Mouse (Mus musculus): ENCODE measurements around the gene Ceacam19. TPM values are rescaled to one million over a fixed set of nuclear protein-coding genes. Genes with fewer than 3 reads are reported as not detected.

The Ceacam19 gene
- total RNA-seq, 2 experiments from 2014 or later: not detected

GRCm38 (mm10) chr7:19871137-19871621 lies 16.6 kb downstream of the Ceacam19 start:
- no peak for TF ChIP-seq CTCF (IDR thresholded peaks at IDR 0.05)
- peak overlapping the region; percentile 51 for H3K27ac ChIP-seq
- DNase-seq: no peak
- H3K4me3 ChIP-seq: no peak overlapping the region
- intact Hi-C loops (cut with DNase I): no loop called here

GRCm38 (mm10) chr7:19867751-19868399 lies 19.9 kb downstream of the Ceacam19 start:
- TF ChIP-seq CTCF (IDR thresholded peaks at IDR 0.05): no peak
- intact Hi-C loops (cut with DNase I): no loop called here
- no peak for DNase-seq
- Histone ChIP-seq H3K27ac (no peak overlapping the region), H3K4me3 (no peak overlapping the region)

GRCm38 (mm10) chr7:19866490-19866889 lies 21.3 kb downstream of the Ceacam19 start:
- no peak for DNase-seq
- TF ChIP-seq CTCF (IDR thresholded peaks at IDR 0.05): no peak
- Histone ChIP-seq H3K4me3 (no peak overlapping the region), H3K27ac (no peak overlapping the region)
- intact Hi-C loops (cut with DNase I): no loop called here

- no peak for DNase-seq
- TF ChIP-seq CTCF (IDR thresholded peaks at IDR 0.05): no peak
- intact Hi-C loops (cut with DNase I): no loop called here
- H3K27ac ChIP-seq: no peak overlapping the region
- no peak overlapping the region for H3K4me3 ChIP-seq
Measured at GRCm38 (mm10) chr7:19865246-19866036, 22.3 kb downstream of the Ceacam19 start.

GRCm38 (mm10) chr7:19864241-19864640 lies 23.5 kb downstream of the Ceacam19 start:
- no peak for TF ChIP-seq CTCF (IDR thresholded peaks at IDR 0.05)
- intact Hi-C loops (cut with DNase I): no loop called here
- peak overlapping the region; percentile 28; the same call in 1 of the 2 replicates for H3K27ac ChIP-seq
- no peak overlapping the region for H3K4me3 ChIP-seq
- DNase-seq: no peak

GRCm38 (mm10) chr7:19861199-19861598 lies 26.6 kb downstream of the Ceacam19 start, which contains the start of gene Ceacam16:
Ceacam16 (minus strand) TSS chr7:19861299.
- H3K4me3 ChIP-seq: no peak within 1 kb of the TSS
- TF ChIP-seq CTCF (IDR thresholded peaks at IDR 0.05): no peak
- intact Hi-C loops (cut with DNase I): no loop called here
- no peak within 1 kb of the TSS for H3K27ac ChIP-seq
- DNase-seq: no peak

- intact Hi-C loops (cut with DNase I): no loop called here
- no peak for TF ChIP-seq CTCF (IDR thresholded peaks at IDR 0.05)
- DNase-seq: no peak
- H3K27ac ChIP-seq: no peak overlapping the region
- no peak overlapping the region for H3K4me3 ChIP-seq
Measured at GRCm38 (mm10) chr7:19859740-19860139, 28.0 kb downstream of the Ceacam19 start.

- intact Hi-C loops (cut with DNase I): no loop called here
- TF ChIP-seq CTCF (IDR thresholded peaks at IDR 0.05): no peak
- Histone ChIP-seq H3K4me3 (no peak overlapping the region), H3K27ac (no peak overlapping the region)
- no peak for DNase-seq
Measured at GRCm38 (mm10) chr7:19856283-19856682, 31.5 kb downstream of the Ceacam19 start.

- DNase-seq: no peak
- no peak overlapping the region for H3K27ac ChIP-seq
- H3K4me3 ChIP-seq: no peak overlapping the region
- intact Hi-C loops (cut with DNase I): no loop called here
- TF ChIP-seq CTCF (IDR thresholded peaks at IDR 0.05): no peak
Measured at GRCm38 (mm10) chr7:19855663-19856062, 32.1 kb downstream of the Ceacam19 start.

GRCm38 (mm10) chr7:19853526-19853925 lies 34.2 kb downstream of the Ceacam19 start:
- intact Hi-C loops (cut with DNase I): no loop called here

GRCm38 (mm10) chr7:19851858-19852570 lies 35.8 kb downstream of the Ceacam19 start, which contains the start of gene Gm19345:
Gm19345 (plus strand) TSS chr7:19852003.
- Histone ChIP-seq H3K27ac (no peak within 1 kb of the TSS), H3K4me3 (no peak within 1 kb of the TSS)
- intact Hi-C loops (cut with DNase I): no loop called here
- TF ChIP-seq CTCF (IDR thresholded peaks at IDR 0.05): no peak
- DNase-seq: no peak

More at GRCm38 (mm10) chr7:19853526-19853925, 34.2 kb downstream of the Ceacam19 start:
- no peak for DNase-seq
- TF ChIP-seq CTCF (IDR thresholded peaks at IDR 0.05): no peak
- Histone ChIP-seq H3K4me3 (no peak overlapping the region), H3K27ac (no peak overlapping the region)

- no peak for TF ChIP-seq CTCF (IDR thresholded peaks at IDR 0.05)
- DNase-seq: no peak
- H3K27ac ChIP-seq: no peak overlapping the region
- H3K4me3 ChIP-seq: no peak overlapping the region
- intact Hi-C loops (cut with DNase I): loop anchor here (5.0 kb wide), 1 partner anchor 92 kb away; the partner anchor contains the start of gene Nectin2
Measured at GRCm38 (mm10) chr7:19844521-19845171, 43.1 kb downstream of the Ceacam19 start.
